Mouse (Mus musculus): ENCODE measurements around the gene Hnrnpul2.
"Not testable (repeated sequence)": the region's sequence is repeated elsewhere in the genome, so short reads cannot be mapped to it uniquely, and the experiment has no call there.

The Hnrnpul2 gene

GRCm38 (mm10) chr19:8818801-8819595 lies 812 bp upstream of the Hnrnpul2 start, which contains the start of gene Ttc9c:
Gene Ttc9c (minus strand): TSS chr19:8819333.
- DNase-seq (ENCODE audit: low spot score), result peak; percentile 96

DNA sequence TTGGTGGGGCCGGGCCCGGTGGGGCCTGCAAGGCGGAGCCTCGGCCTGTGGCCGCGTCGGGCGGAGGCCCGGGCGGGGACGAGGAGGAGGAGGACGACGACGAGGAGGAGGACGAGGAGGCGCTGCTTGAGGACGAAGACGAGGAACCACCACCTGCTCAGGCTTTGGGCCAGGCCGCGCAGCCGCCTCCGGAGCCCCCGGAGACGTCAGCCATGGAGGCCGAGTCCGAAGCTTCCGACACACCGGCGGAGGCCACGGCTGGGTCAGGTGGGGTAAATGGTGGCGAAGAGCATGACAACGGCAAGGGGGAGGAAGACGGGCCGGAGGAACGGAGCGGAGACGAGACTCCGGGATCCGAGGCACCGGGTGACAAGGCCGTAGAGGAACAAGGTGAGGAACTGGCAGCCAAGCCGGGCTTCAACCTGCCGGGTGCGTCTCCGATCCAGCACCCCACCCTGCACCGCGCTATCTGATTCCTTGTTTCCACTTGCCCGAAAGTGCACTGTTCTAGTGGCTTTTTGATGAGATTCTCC lies 680 bp downstream of the Hnrnpul2 start:
- no peak for DNase-seq (ENCODE audit: low spot score)

GRCm38 (mm10) chr19:8821146-8821545 lies 1.3 kb downstream of the Hnrnpul2 start:
- no peak for DNase-seq (ENCODE audit: low spot score)

DNA sequence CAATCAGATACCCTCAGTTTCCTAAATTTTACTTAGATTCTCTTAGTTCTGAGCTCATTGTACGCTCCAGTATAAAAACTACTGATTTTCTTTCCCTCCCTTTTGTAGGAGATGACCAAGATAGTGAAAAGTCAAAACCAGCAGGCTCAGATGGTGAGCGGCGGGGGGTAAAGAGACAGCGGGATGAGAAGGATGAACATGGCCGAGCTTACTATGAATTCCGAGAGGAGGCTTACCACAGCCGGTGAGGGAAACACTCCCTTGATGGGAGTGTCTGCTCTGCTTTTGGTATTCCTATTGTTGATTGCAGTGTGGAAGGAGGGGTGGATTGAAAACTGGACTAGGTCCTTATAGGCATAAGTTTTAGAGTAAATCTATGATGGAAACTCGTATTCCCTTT lies 2.9 kb downstream of the Hnrnpul2 start:
- DNase-seq (ENCODE audit: low spot score), result no peak

GRCm38 (mm10) chr19:8829660-8830059 lies 9.8 kb downstream of the Hnrnpul2 start, which contains the start of gene AC129217.1:
Gene AC129217.1 (plus strand): TSS chr19:8829773.
- DNase-seq (ENCODE audit: low spot score), result no peak

GRCm38 (mm10) chr19:8830664-8831063 lies 10.9 kb downstream of the Hnrnpul2 start:
- no peak for DNase-seq (ENCODE audit: low spot score)

- DNase-seq (ENCODE audit: low spot score), result no peak
Observed at GRCm38 (mm10) chr19:8831262-8831661, 11.5 kb downstream of the Hnrnpul2 start.

DNA sequence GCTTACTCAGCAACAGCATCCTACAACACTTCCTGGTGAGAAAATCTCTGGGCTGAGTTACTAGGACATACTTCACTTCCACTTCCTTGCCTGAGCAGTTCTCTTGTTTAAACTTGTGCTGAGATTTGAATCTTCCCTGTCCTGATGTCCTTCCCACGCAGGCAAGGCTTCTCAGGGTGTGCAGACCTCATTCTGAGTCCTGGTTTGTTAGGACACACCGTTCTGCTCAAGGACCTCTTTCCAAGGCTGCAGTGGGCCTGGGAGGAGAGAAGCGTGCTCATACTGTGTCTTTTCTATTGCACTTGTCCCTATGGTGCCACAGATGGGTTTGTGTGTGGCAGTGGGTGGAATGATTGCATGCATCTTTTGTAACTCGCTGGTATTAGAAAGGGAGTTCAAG lies 13.2 kb downstream of the Hnrnpul2 start:
- DNase-seq (ENCODE audit: low spot score), result no peak

GRCm38 (mm10) chr19:8836327-8836726 lies 16.5 kb downstream of the Hnrnpul2 start:
- not testable (repeated sequence) for DNase-seq (ENCODE audit: low spot score)

- peak; percentile 86 for DNase-seq (ENCODE audit: low spot score)
Observed at GRCm38 (mm10) chr19:8837251-8837791, 17.5 kb downstream of the Hnrnpul2 start, which contains the start of gene Bscl2. Gene Bscl2 (plus strand): TSS chr19:8837467.

- DNase-seq (ENCODE audit: low spot score), result no peak
Observed at GRCm38 (mm10) chr19:8838041-8838730, 18.4 kb downstream of the Hnrnpul2 start.

DNA sequence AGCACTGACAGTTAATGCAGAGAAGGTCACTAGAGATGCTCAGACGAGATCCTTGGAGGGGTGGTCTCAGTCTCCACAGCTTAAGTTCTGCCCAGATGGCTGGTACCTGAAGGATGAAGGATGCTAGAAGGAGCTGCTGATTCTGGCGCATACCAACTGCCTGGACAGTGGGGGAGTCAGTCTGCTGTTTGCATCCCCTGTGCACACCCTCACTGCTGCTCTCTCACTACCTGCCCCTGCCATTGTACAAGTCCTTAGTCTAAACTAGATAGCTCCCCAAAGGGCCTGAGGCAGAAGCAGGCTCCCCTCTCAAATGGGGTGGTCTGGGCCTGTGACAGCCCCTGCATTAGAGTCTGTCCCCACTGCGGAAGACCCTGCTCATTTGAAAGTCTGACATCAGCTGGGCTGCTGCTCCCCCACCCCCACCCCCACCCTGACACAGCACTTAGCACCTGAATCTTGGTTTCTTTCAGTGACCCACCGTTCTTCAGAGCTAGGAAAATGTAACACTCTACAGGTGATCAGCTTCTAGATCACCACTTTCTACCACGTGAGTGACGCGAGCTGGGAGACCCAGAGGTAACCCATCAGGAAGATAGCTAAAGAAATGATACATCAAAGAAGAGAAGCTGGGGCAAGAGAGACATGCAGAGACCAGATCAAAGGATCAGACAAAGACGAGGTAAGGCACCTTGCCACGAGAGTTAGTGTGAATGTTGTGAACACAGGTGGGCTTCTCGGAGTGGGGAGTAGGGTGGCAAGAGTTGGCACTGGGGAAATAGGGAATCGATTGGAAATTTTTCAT lies 19.5 kb downstream of the Hnrnpul2 start, which contains the start of gene Gng3:
Gng3 (minus strand) TSS at position 92 of the 805 bp plus-strand sequence.
- peak; percentile 81 for DNase-seq (ENCODE audit: low spot score)

- no peak for DNase-seq (ENCODE audit: low spot score)
Observed at GRCm38 (mm10) chr19:8839908-8840791, 20.3 kb downstream of the Hnrnpul2 start.

GRCm38 (mm10) chr19:8841012-8841411 lies 21.2 kb downstream of the Hnrnpul2 start:
- no peak for DNase-seq (ENCODE audit: low spot score)

GRCm38 (mm10) chr19:8842961-8843360 lies 23.2 kb downstream of the Hnrnpul2 start:
- DNase-seq (ENCODE audit: low spot score), result no peak

GRCm38 (mm10) chr19:8844371-8845129 lies 24.7 kb downstream of the Hnrnpul2 start:
- no peak for DNase-seq (ENCODE audit: low spot score)

GRCm38 (mm10) chr19:8848356-8848755 lies 28.5 kb downstream of the Hnrnpul2 start:
- no peak for DNase-seq (ENCODE audit: low spot score)

DNA sequence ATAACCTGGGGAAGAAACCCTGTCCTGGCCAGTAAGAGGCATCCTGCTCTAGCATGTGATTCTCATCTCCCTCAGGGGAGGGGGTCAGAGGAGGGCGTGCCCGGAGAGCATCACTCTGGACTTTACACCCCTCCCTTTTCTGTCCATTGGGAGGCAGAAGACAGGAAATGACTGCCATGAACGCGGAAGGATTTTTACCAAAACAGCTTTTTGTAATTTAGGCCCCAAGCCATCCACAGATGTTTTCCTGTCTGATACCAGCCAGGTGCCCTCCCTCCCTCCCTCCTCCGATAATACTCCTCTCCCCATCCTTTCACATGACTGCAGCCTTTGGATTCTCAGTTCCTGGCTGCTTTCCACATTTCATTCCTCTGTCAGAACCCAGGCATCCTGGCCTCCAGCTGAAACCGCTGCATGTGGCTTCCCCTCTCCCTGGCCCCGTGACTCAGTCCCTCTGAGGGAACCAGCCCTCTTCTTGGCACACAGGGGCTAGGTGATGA lies 30.6 kb downstream of the Hnrnpul2 start, which contains the start of gene Lrrn4cl:
Lrrn4cl (plus strand) TSS at position 367 of the 500 bp plus-strand sequence.
- DNase-seq (ENCODE audit: low spot score), result no peak

DNA sequence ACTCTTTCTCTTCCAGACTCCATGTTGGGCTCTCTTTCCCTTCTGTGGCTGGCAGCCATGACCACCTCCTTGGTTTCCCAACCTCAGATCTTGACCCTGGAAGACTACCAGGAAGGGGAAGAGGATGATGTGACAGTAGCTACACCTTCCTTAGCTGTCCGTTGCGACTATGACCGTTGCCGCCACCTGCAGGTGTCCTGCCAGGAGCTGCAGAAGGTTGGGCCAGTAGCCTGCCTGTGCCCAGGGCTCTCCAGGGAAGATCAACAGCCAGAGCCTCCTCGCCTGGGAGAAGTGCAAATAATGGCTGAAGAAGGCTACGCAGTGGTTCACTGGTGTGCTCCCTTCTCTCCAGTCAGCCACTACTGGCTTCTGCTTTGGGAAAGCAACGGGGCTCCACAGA lies 31.8 kb downstream of the Hnrnpul2 start:
- DNase-seq (ENCODE audit: low spot score), result no peak

All from left cerebral cortex, adult 11 months (tissue).